Mouse (Mus musculus) heart, embryonic 11.5 days (tissue): ENCODE results near the gene Mrps24. TPM values are rescaled to one million over a fixed set of nuclear protein-coding genes. Genes with fewer than 3 reads are reported as not detected.

ENCODE experiments used
- ATAC-seq: fragments of 200-750 bp; cut with Nextera tagmentation; replicated peaks from 2 replicates; pipeline ENCODE4 v1.8.0; 2017; ENCODE audit warnings: moderate library complexity; ENCODE audit not compliant: insufficient number of reproducible peaks, low FRiP score, low TSS enrichment
- H3K27ac ChIP-seq: fragments of 300-500 bp; sonication (generic); 2 replicates; pipeline ENCODE4 v1.5.1; 2014; ENCODE audit warnings: mild to moderate bottlenecking, low read depth, low read length
- H3K27me3 ChIP-seq: fragments of 300-500 bp; sonication (generic); 2 replicates; pipeline ENCODE4 v1.6.1; 2014; ENCODE audit warnings: mild to moderate bottlenecking, low read length, mixed read lengths; ENCODE audit not compliant: control insufficient read depth, insufficient read depth
- H3K36me3 ChIP-seq: fragments of 300-500 bp; sonication (generic); 2 replicates; pipeline ENCODE4 v1.6.1; 2014; ENCODE audit warnings: mild to moderate bottlenecking, low read length, moderate library complexity, mixed read lengths; ENCODE audit not compliant: control insufficient read depth, insufficient read depth
- H3K4me1 ChIP-seq: fragments of 300-500 bp; sonication (generic); 2 replicates; pipeline ENCODE4 v1.6.1; 2014; ENCODE audit warnings: low read length; ENCODE audit not compliant: control insufficient read depth, insufficient read depth
- H3K4me2 ChIP-seq: fragments of 300-500 bp; sonication (generic); 2 replicates; pipeline ENCODE4 v1.6.1; 2014; ENCODE audit warnings: mild to moderate bottlenecking, moderate library complexity
- H3K4me3 ChIP-seq: fragments of 300-500 bp; sonication (generic); 2 replicates; pipeline ENCODE4 v1.5.1; 2014; ENCODE audit warnings: low read depth, low read length
- H3K9ac ChIP-seq: fragments of 300-500 bp; sonication (generic); 2 replicates; pipeline ENCODE4 v1.6.1; 2014; ENCODE audit warnings: mild to moderate bottlenecking, low read depth, low read length, moderate library complexity
- H3K9me3 ChIP-seq: fragments of 300-500 bp; sonication (generic); replicated peaks from 2 replicates; pipeline ENCODE4 v1.6.1; 2016; ENCODE audit warnings: low read length; ENCODE audit not compliant: control insufficient read depth
- WGBS: fragments of 180-500 bp; shearing (Covaris S2); extraction: QIAGEN DNeasy Blood & Tissue Kit; methylation state at CpG from one replicate; pipeline ENCODE4 v1.1.7; 2014; ENCODE audit not compliant: insufficient replicate concordance; 5-methylcytosine and 5-hydroxymethylcytosine counted together
- polyA plus RNA-seq: library from polyadenylated mRNA; unstranded; fragments of >200 nt; fragmentation: Nextera tagmentation; extraction: Ambion mirVana; gene quantifications from 2 replicates; pipeline ENCODE4 v1.2.1, GENCODE M21; 2014

Mrps24 gene
- polyA plus RNA-seq, 1 experiment from 2014 or later: 184 TPM

DNA sequence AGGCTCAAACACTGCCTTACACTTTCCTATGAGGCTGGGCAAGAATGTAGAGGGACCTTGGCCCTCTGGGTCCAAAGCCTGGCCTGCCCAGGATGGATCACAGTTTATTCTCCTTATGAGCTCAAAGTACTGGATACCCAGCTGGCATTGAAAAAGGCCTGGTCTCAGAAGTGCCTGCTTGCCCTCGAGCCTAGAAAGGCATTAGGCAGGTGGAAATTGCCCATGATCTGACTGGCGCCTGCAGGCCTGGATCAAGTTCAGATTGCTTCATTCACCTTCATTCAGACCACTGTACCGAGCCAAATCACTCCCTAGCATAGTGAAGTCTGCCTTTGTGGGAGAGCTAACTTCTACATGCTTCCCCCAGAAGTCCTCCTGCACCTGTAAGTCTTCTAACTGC, 24.4 kb upstream of the Mrps24 start:
- H3K27ac ChIP-seq: no peak overlapping the region; the same call in 1 of the 2 replicates
- H3K36me3 ChIP-seq: no peaks in the 10 kb centered on the region
- H3K4me1 ChIP-seq: peaks cover 19% of the 10 kb centered on the region
- no peak for ATAC-seq
- H3K4me2 ChIP-seq: peak overlapping the region; percentile 82
- H3K4me3 ChIP-seq: peak overlapping the region; percentile 92
- no peaks in the 10 kb centered on the region for H3K9me3 ChIP-seq
- WGBS: 67% methylated on average over 3 of the region's 3 CpGs
- H3K9ac ChIP-seq: peak overlapping the region; percentile 59
- no peaks in the 10 kb centered on the region for H3K27me3 ChIP-seq

- no peaks in the 10 kb centered on the region for H3K36me3 ChIP-seq
These were observed 23.6 kb upstream of the Mrps24 start for GRCm38 (mm10) chr11:5738888-5739632.

GRCm38 (mm10) chr11:5737137-5737536, 21.7 kb upstream of the Mrps24 start:
- Histone ChIP-seq H3K9me3 (no peaks in the 10 kb centered on the region), H3K4me3 (no peak overlapping the region), H3K4me1 (peaks cover 37% of the 10 kb centered on the region), H3K27ac (no peak overlapping the region), H3K27me3 (no peaks in the 10 kb centered on the region), H3K9ac (no peak overlapping the region), H3K4me2 (no peak overlapping the region), H3K36me3 (no peaks in the 10 kb centered on the region)
- ATAC-seq: no peak
- 58% methylated on average over 5 of the region's 5 CpGs for WGBS

More at GRCm38 (mm10) chr11:5738888-5739632, 23.6 kb upstream of the Mrps24 start:
- H3K27ac ChIP-seq: no peak overlapping the region
- no peaks in the 10 kb centered on the region for H3K9me3 ChIP-seq
- no peak for ATAC-seq
- H3K4me2 ChIP-seq: no peak overlapping the region
- H3K9ac ChIP-seq: no peak overlapping the region
- H3K4me3 ChIP-seq: no peak overlapping the region
- peaks cover 27% of the 10 kb centered on the region for H3K4me1 ChIP-seq
- no peaks in the 10 kb centered on the region for H3K27me3 ChIP-seq
- 63% methylated on average over 5 of the region's 5 CpGs for WGBS

- no peak for ATAC-seq
- H3K4me3 ChIP-seq: no peak overlapping the region
- H3K27ac ChIP-seq: no peak overlapping the region
- H3K4me2 ChIP-seq: no peak overlapping the region
- 84% methylated on average over 4 of the region's 4 CpGs for whole genome bisulfite sequencing
- H3K4me1 ChIP-seq: peaks cover 35% of the 10 kb centered on the region
- H3K27me3 ChIP-seq: no peaks in the 10 kb centered on the region
- H3K9ac ChIP-seq: no peak overlapping the region
- H3K9me3 ChIP-seq: no peaks in the 10 kb centered on the region
- no peaks in the 10 kb centered on the region for H3K36me3 ChIP-seq
These were observed 18.8 kb upstream of the Mrps24 start for GRCm38 (mm10) chr11:5734323-5734722.

GRCm38 (mm10) chr11:5732401-5732800, 16.9 kb upstream of the Mrps24 start:
- ATAC-seq: no peak
- H3K27me3 ChIP-seq: no peaks in the 10 kb centered on the region
- peaks cover 26% of the 10 kb centered on the region for H3K4me1 ChIP-seq
- no peaks in the 10 kb centered on the region for H3K9me3 ChIP-seq
- H3K27ac ChIP-seq: no peak overlapping the region
- peak overlapping the region; percentile 18; the same call in 1 of the 2 replicates for H3K9ac ChIP-seq
- no peak overlapping the region for H3K4me3 ChIP-seq
- no peak overlapping the region for H3K4me2 ChIP-seq
- 71% methylated on average over 5 of the region's 5 CpGs for WGBS
- no peaks in the 10 kb centered on the region for H3K36me3 ChIP-seq

DNA sequence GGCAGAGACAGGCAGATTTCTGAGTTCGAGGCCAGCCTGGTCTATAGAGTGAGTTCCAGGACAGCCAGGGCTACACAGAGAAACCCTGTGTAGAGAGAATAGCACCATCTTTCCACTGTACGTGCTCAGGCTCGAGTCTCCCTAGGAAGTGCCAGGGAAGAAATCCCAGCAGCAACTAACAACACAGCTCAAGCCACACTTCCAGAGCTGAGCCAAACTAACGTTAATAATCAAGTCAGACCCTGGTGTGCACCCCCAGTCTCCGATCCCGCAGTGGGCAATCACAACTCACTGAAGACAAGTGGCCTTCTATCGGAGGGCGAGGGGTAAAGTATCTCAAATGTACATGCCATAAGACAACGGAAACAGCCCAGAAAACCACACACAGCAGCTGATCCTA, 14.1 kb upstream of the Mrps24 start:
- H3K4me3 ChIP-seq: no peak overlapping the region
- H3K36me3 ChIP-seq: peaks cover under 1% of the 10 kb centered on the region; the same call in 1 of the 2 replicates
- no peak for ATAC-seq
- 81% methylated on average over 9 of the region's 9 CpGs for WGBS
- peaks cover 21% of the 10 kb centered on the region for H3K4me1 ChIP-seq
- no peaks in the 10 kb centered on the region for H3K27me3 ChIP-seq
- H3K9me3 ChIP-seq: no peaks in the 10 kb centered on the region
- H3K27ac ChIP-seq: no peak overlapping the region
- H3K4me2 ChIP-seq: no peak overlapping the region
- no peak overlapping the region for H3K9ac ChIP-seq

GRCm38 (mm10) chr11:5718611-5719354, 3.3 kb upstream of the Mrps24 start:
- no peaks in the 10 kb centered on the region for H3K4me1 ChIP-seq
- ATAC-seq: no peak
- no peak overlapping the region for H3K27ac ChIP-seq
- WGBS: 87% methylated on average over 12 of the region's 12 CpGs
- no peaks in the 10 kb centered on the region for H3K9me3 ChIP-seq
- peaks cover 36% of the 10 kb centered on the region for H3K36me3 ChIP-seq
- no peak overlapping the region for H3K4me2 ChIP-seq
- no peaks in the 10 kb centered on the region for H3K27me3 ChIP-seq
- H3K4me3 ChIP-seq: no peak overlapping the region
- H3K9ac ChIP-seq: no peak overlapping the region

DNA sequence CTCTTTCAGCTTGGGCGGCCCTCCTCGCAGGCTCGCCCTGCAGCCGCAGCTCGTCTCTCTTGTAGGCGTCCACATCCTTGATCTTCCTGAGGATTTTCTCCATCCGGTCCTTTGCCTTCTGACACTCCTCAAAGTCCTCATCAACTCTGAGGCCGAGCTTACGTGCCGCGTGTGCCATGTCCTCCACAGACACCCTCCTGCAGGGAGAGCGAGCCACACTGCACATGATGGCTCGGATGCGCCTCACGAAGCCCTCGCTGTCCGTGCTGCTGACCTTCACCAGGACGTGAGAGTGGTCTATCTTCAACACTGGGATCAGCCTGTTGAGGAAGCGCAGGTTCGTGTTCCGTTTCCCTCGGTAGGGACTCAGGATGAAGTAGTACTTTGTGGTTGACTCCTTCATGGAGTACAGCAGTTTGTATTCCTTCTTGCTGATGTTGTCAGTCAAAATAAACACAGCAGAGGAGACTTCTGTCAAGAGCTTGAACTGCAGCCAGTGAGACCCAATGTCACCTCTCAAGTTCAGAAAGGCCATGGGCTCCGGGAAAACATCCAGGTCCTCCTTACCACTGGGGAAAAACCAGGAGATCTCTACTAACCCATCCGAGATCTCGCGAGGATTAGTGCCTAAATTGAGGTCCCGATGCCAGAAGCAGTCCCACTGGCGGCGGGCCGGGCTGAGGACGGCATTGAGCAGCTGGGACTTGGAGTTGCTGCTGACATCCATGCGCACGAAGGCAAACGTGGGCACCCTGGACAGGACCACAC, 1.6 kb upstream of the Mrps24 start:
- Histone ChIP-seq H3K27ac (no peak overlapping the region), H3K9ac (no peak overlapping the region), H3K4me3 (no peak overlapping the region), H3K9me3 (no peaks in the 10 kb centered on the region), H3K4me1 (no peaks in the 10 kb centered on the region), H3K4me2 (no peak overlapping the region), H3K27me3 (no peaks in the 10 kb centered on the region), H3K36me3 (peaks cover 34% of the 10 kb centered on the region)
- WGBS: 87% methylated on average over 34 of the region's 34 CpGs
- no peak for ATAC-seq
